Mouse (Mus musculus): ENCODE results near the gene Aqp9. TPM values are rescaled to one million over a fixed set of nuclear protein-coding genes. Genes with fewer than 3 reads are reported as not detected.
A peak's percentile ranks its signal among the peaks of the same experiment; 100 is the strongest.

Gene Aqp9
- polyA plus RNA-seq, 1 experiment: 1.0 TPM

GRCm38 (mm10) chr9:71077251-71077825, 91.1 kb downstream of the Aqp9 start:
- Histone ChIP-seq H3K27ac (ENCODE audit: insufficient read depth, low read length) (no peak overlapping the region), H3K4me3 (replicated peaks; ENCODE audit: insufficient read depth, low read depth, low read length) (no peak overlapping the region), H3K27me3 (ENCODE audit: control insufficient read depth, insufficient read depth, low read length) (no peaks in the 10 kb centered on the region), H3K4me1 (ENCODE audit: control insufficient read depth, insufficient read depth, low read length) (peaks cover 7% of the 10 kb centered on the region)
- TF ChIP-seq CTCF (IDR thresholded peaks at IDR 0.05; ENCODE audit: borderline replicate concordance, insufficient read depth, low read depth, low read length) (no peak), POLR2A (IDR thresholded peaks at IDR 0.05; ENCODE audit: borderline replicate concordance, insufficient read depth, low read length) (no peak)
- DNase-seq: no peak
- WGBS: 85% methylated on average over 5 of the region's 5 CpGs

GRCm38 (mm10) chr9:71076201-71076648, 92.3 kb downstream of the Aqp9 start:
- no peak for DNase-seq
- H3K27ac ChIP-seq (ENCODE audit: insufficient read depth, low read length): no peak overlapping the region
- H3K4me1 ChIP-seq (ENCODE audit: control insufficient read depth, insufficient read depth, low read length): peaks cover 16% of the 10 kb centered on the region
- WGBS: 65% methylated on average over 12 of the region's 12 CpGs
- no peaks in the 10 kb centered on the region for H3K27me3 ChIP-seq (ENCODE audit: control insufficient read depth, insufficient read depth, low read length)
- TF ChIP-seq POLR2A (IDR thresholded peaks at IDR 0.05; ENCODE audit: borderline replicate concordance, insufficient read depth, low read length) (no peak), CTCF (IDR thresholded peaks at IDR 0.05; ENCODE audit: borderline replicate concordance, insufficient read depth, low read depth, low read length) (no peak)
- no peak overlapping the region for H3K4me3 ChIP-seq (replicated peaks; ENCODE audit: insufficient read depth, low read depth, low read length)

DNA sequence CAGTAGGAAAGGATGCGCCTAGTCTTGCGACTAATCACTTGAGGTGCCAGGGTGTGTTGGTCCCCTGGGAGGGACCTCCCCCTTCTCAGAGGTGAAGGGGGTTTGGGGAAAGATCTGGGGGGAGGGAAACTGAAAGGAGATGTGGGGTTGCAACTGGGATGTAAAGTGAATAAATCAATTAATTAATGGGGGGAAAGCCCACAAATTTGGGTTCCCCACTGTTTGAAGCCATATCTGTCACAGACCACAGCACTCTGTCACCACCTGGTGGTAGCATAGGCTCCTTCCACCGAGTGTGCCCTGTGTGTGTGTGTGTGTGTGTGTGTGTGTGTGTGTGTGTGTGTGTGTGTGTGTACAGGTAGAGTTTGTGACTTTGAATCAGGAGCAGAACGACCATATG, 94.7 kb downstream of the Aqp9 start:
- TF ChIP-seq POLR2A (IDR thresholded peaks at IDR 0.05; ENCODE audit: borderline replicate concordance, insufficient read depth, low read length) (no peak), CTCF (IDR thresholded peaks at IDR 0.05; ENCODE audit: borderline replicate concordance, insufficient read depth, low read depth, low read length) (peak; percentile 86)
- peak; percentile 62 to 72 for DNase-seq
- Histone ChIP-seq H3K4me1 (ENCODE audit: control insufficient read depth, insufficient read depth, low read length) (peaks cover 23% of the 10 kb centered on the region), H3K4me3 (replicated peaks; ENCODE audit: insufficient read depth, low read depth, low read length) (no peak overlapping the region), H3K27ac (ENCODE audit: insufficient read depth, low read length) (no peak overlapping the region), H3K27me3 (ENCODE audit: control insufficient read depth, insufficient read depth, low read length) (no peaks in the 10 kb centered on the region)
- 54% methylated on average over 4 of the region's 4 CpGs for WGBS

DNA sequence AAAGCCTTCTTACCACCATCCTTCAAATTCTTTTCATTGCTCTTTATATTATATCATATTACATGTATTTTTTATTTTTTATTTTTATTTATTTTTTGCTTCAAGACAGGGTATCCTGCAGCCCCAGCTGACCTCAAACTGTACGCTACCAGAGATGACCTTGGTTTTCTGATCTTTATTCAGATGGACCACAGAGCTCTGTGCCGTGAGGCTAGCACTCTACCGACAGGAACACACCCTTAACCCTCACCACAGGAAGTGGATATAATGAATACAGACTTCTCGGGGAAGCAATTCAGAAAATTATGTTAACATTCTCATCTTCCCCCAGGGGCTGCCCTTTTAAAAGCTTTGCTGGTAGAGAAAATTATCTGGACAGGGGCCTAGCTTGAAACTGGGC, 95.4 kb downstream of the Aqp9 start:
- peaks cover 23% of the 10 kb centered on the region for H3K4me1 ChIP-seq (ENCODE audit: control insufficient read depth, insufficient read depth, low read length)
- TF ChIP-seq CTCF (IDR thresholded peaks at IDR 0.05; ENCODE audit: borderline replicate concordance, insufficient read depth, low read depth, low read length) (no peak), POLR2A (IDR thresholded peaks at IDR 0.05; ENCODE audit: borderline replicate concordance, insufficient read depth, low read length) (no peak)
- 66% methylated on average over 4 of the region's 4 CpGs for WGBS

GRCm38 (mm10) chr9:71072502-71072901, 96.0 kb downstream of the Aqp9 start:
- WGBS: 61% methylated on average over 7 of the region's 7 CpGs
- DNase-seq: peak; percentile 38 to 56
- peaks cover 23% of the 10 kb centered on the region for H3K4me1 ChIP-seq (ENCODE audit: control insufficient read depth, insufficient read depth, low read length)
- no peak overlapping the region for H3K4me3 ChIP-seq (replicated peaks; ENCODE audit: insufficient read depth, low read depth, low read length)
- H3K27ac ChIP-seq (ENCODE audit: insufficient read depth, low read length): peak overlapping the region; percentile 35
- H3K27me3 ChIP-seq (ENCODE audit: control insufficient read depth, insufficient read depth, low read length): no peaks in the 10 kb centered on the region
- no peak for TF ChIP-seq CTCF (IDR thresholded peaks at IDR 0.05; ENCODE audit: borderline replicate concordance, insufficient read depth, low read depth, low read length)
- TF ChIP-seq POLR2A (IDR thresholded peaks at IDR 0.05; ENCODE audit: borderline replicate concordance, insufficient read depth, low read length): no peak

More for the DNA sequence above, 95.4 kb downstream of the Aqp9 start:
- Histone ChIP-seq H3K27ac (ENCODE audit: insufficient read depth, low read length) (no peak overlapping the region), H3K4me3 (replicated peaks; ENCODE audit: insufficient read depth, low read depth, low read length) (no peak overlapping the region), H3K27me3 (ENCODE audit: control insufficient read depth, insufficient read depth, low read length) (no peaks in the 10 kb centered on the region)
- DNase-seq: no peak

- 0 out of 2 replicates have a peak, but pooled peaks have one; percentile 10 for TF ChIP-seq POLR2A (IDR thresholded peaks at IDR 0.05; ENCODE audit: borderline replicate concordance, insufficient read depth, low read length)
- no peak for TF ChIP-seq CTCF (IDR thresholded peaks at IDR 0.05; ENCODE audit: borderline replicate concordance, insufficient read depth, low read depth, low read length)
- Histone ChIP-seq H3K27me3 (ENCODE audit: control insufficient read depth, insufficient read depth, low read length) (no peaks in the 10 kb centered on the region), H3K4me3 (replicated peaks; ENCODE audit: insufficient read depth, low read depth, low read length) (no peak overlapping the region), H3K4me1 (ENCODE audit: control insufficient read depth, insufficient read depth, low read length) (peaks cover 23% of the 10 kb centered on the region), H3K27ac (ENCODE audit: insufficient read depth, low read length) (peak overlapping the region; percentile 35)
- peak; percentile 84 to 92 for DNase-seq
- WGBS: 14% methylated on average over 7 of the region's 7 CpGs
These were observed 96.7 kb downstream of the Aqp9 start for GRCm38 (mm10) chr9:71071581-71072330.

DNA sequence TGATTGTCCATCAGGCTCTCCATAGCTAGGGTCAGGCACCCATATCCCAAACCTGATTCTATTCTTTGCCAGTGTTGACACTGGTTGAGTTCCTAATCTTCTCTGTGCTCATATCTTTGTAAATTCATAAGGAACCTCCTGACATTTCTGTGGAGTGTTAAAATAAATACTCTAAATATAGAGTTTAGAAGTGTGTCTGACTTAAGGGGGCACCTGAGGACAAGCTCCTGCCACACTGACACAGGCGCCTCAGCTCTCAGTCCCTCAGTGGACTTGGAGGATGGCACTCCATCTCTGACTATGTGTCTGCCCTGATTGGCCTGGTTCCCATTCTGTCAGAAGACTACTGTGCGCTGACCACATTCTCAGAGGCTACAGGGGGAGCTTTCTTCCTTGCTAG, 97.9 kb downstream of the Aqp9 start:
- 71% methylated on average over 2 of the region's 2 CpGs for WGBS
- peak in 1 of 2 experiments; percentile 34 for DNase-seq
- H3K27me3 ChIP-seq (ENCODE audit: control insufficient read depth, insufficient read depth, low read length): no peaks in the 10 kb centered on the region

More for the DNA sequence above, 97.9 kb downstream of the Aqp9 start:
- Histone ChIP-seq H3K27ac (ENCODE audit: insufficient read depth, low read length) (peak overlapping the region; percentile 35), H3K4me1 (ENCODE audit: control insufficient read depth, insufficient read depth, low read length) (peaks cover 23% of the 10 kb centered on the region), H3K4me3 (replicated peaks; ENCODE audit: insufficient read depth, low read depth, low read length) (no peak overlapping the region)
- TF ChIP-seq CTCF (IDR thresholded peaks at IDR 0.05; ENCODE audit: borderline replicate concordance, insufficient read depth, low read depth, low read length) (no peak), POLR2A (IDR thresholded peaks at IDR 0.05; ENCODE audit: borderline replicate concordance, insufficient read depth, low read length) (no peak)

Measured in cerebellum, adult 2 months (tissue).